Mouse (Mus musculus) lung, postnatal 4 days (tissue): ENCODE measurements around the gene Tiprl.

Source experiments
- DNase-seq, 2 experiments: peaks; one replicate each; pipeline ENCODE4 v3.0.0; 2021

Gene Tiprl

GRCm38 (mm10) chr1:165174059-165174616 is 62.7 kb downstream of the Tiprl start:
- no peak for DNase-seq

- no peak for DNase-seq
Observed at GRCm38 (mm10) chr1:165171277-165171676, 65.5 kb downstream of the Tiprl start.

GRCm38 (mm10) chr1:165170157-165170556 is 66.6 kb downstream of the Tiprl start:
- no peak for DNase-seq

- no peak for DNase-seq
Observed at GRCm38 (mm10) chr1:165169462-165169861, 67.3 kb downstream of the Tiprl start.

GRCm38 (mm10) chr1:165164920-165165319 is 71.9 kb downstream of the Tiprl start:
- DNase-seq: no peak
